Mouse (Mus musculus) spleen, adult 2 months (tissue): Measurements from ENCODE around the gene Sigirr.

Experiments
- CTCF ChIP-seq: fragments of 200-500 bp; IDR thresholded peaks from 2 replicates; pipeline ENCODE4 v1.5.1; 2011; ENCODE audit warnings: mild to moderate bottlenecking, inconsistent platforms; ENCODE audit not compliant: insufficient read depth, insufficient read length, insufficient replicate concordance; ENCODE audit errors: extremely low read depth
- POLR2A ChIP-seq: fragments of 200-500 bp; IDR thresholded peaks from 2 replicates; pipeline ENCODE4 v1.6.1; 2011; ENCODE audit warnings: low read depth, low read length, inconsistent platforms

DNA sequence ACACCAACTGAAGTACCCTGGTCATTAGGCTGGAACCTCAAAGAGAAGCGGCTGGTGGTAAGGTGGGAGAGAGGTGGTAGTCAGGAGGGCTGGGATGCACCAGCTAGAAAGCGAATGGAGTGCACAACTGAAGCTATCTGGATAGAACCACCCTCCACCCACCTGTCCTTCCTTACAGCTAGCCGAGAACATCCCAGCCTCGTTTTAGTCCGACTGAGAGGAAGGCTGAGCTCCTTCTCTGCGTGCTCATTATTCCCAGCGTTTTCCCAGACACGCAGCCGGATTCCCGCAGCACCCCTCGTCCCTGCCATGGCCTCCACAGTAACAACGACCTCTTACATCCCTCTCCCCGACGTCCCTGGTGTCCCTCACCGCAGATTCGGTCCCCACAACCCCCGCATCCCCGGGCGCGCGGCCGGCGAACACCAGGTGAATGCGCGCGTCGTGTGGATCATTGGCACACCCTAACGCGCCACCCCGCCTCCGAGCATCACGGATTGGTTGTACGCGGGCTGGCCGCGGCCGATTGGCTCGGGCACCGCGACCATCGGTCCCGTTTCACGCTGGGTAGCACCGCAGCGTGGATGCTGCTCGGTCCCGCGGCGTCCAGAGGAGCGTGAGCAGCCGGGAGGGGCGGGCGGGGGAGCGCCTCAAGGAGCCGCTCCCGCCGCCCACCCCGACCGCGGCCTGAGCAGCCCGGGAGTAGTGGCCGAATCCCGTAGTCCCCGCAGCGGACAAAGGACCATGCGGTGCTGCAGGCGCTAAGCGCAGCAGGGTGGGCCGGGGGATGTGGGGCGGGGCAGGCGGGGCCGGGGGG, 39.7 kb downstream of the Sigirr start, which contains the start of gene B4galnt4:
- TF ChIP-seq CTCF (no peak), POLR2A (no peak)
